Mouse (Mus musculus): ENCODE results near the gene Pkd1. TPM values are rescaled to one million over a fixed set of nuclear protein-coding genes. Genes with fewer than 3 reads are reported as not detected.

The Pkd1 gene
- polyA plus RNA-seq, 1 experiment from 2014 or later = 12.9 TPM

DNA sequence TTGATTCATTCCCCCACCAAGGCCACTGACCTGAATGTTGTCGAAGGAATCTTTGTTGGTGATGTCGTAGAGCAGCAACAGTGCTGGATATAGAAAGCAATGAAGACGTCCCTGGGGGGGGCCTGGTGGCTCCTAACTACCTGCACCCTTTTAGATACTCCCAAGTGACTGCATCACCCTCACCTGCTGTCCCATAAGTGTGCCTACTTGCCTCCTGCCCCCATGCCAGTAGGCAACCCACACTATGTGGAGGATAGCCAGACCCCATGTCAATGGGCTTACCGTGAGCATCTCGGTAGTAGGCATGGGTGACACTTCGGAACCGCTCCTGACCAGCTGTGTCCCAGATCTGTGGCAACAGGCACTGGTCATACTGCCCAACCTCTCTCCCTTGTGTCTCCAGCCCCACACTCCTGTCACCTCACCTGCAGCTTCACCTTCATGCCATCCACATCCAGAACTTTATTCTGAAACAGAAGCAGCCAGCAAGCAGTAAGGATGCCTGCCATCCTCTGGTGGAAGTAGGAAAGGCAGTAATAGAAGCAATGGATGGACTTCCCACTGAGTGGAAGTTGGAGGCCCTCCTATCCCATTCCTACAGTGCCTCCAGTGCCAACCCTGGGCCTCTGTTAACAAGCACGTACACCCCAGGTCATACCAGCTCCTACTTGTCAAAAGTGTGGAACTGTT, 19.1 kb upstream of the Pkd1 start:
- no peak for ATAC-seq
- Histone ChIP-seq H3K9me3 (replicated peaks; ENCODE audit: control insufficient read depth, low read length) (no peaks in the 10 kb centered on the region), H3K9ac (ENCODE audit: low read length) (peak overlapping the region; percentile 85), H3K4me2 (ENCODE audit: low read length) (peak overlapping the region; percentile 94), H3K27ac (ENCODE audit: low read depth, low read length) (no peak overlapping the region), H3K27me3 (replicated peaks; ENCODE audit: control insufficient read depth, insufficient read depth, low read length) (no peaks in the 10 kb centered on the region), H3K4me1 (ENCODE audit: control insufficient read depth, insufficient read depth, low read length) (peaks cover 30% of the 10 kb centered on the region), H3K36me3 (ENCODE audit: control insufficient read depth, insufficient read depth, low read length) (peaks cover 15% of the 10 kb centered on the region), H3K4me3 (ENCODE audit: low read depth, low read length) (no peak overlapping the region)
- DNase-seq (ENCODE audit: low spot score) = no peak
- 26% methylated on average over 8 of the region's 8 CpGs for WGBS

- 55% methylated on average over 3 of the region's 3 CpGs for WGBS
- Histone ChIP-seq H3K9ac (ENCODE audit: low read length) (no peak overlapping the region), H3K4me2 (ENCODE audit: low read length) (no peak overlapping the region)
Observed at GRCm38 (mm10) chr17:24531064-24531463, 18.6 kb upstream of the Pkd1 start.

DNA sequence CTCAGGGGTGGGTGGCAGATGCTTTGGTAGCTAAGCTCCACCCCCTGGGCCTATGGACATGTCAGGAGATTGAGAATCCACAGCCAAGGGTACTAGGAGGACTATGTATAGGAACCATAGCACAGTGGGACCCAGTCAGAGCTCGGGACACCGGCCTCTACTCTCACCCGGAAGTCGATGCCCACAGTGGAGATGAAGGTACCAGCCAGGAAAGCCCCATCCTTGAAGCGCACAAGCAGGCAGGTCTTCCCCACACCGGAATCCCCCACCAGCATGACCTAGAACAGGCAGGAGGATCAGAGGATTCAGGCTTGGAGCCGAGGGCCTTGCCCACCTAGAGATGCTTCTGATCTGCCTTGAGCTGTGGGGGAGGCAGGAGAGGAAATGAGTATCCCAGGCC, 17.6 kb upstream of the Pkd1 start:
- Histone ChIP-seq H3K27ac (ENCODE audit: low read depth, low read length) (no peak overlapping the region), H3K9ac (ENCODE audit: low read length) (peak overlapping the region; percentile 17; the same call in 1 of the 2 replicates), H3K4me2 (ENCODE audit: low read length) (no peak overlapping the region), H3K36me3 (ENCODE audit: control insufficient read depth, insufficient read depth, low read length) (peaks cover 15% of the 10 kb centered on the region), H3K4me1 (ENCODE audit: control insufficient read depth, insufficient read depth, low read length) (peaks cover 26% of the 10 kb centered on the region), H3K27me3 (replicated peaks; ENCODE audit: control insufficient read depth, insufficient read depth, low read length) (no peaks in the 10 kb centered on the region), H3K9me3 (replicated peaks; ENCODE audit: control insufficient read depth, low read length) (no peaks in the 10 kb centered on the region), H3K4me3 (ENCODE audit: low read depth, low read length) (no peak overlapping the region)
- no peak for DNase-seq (ENCODE audit: low spot score)
- WGBS = 83% methylated on average over 7 of the region's 7 CpGs
- ATAC-seq = no peak

More at GRCm38 (mm10) chr17:24531064-24531463, 18.6 kb upstream of the Pkd1 start:
- Histone ChIP-seq H3K9me3 (replicated peaks; ENCODE audit: control insufficient read depth, low read length) (no peaks in the 10 kb centered on the region), H3K4me1 (ENCODE audit: control insufficient read depth, insufficient read depth, low read length) (peaks cover 30% of the 10 kb centered on the region), H3K36me3 (ENCODE audit: control insufficient read depth, insufficient read depth, low read length) (peaks cover 15% of the 10 kb centered on the region), H3K27ac (ENCODE audit: low read depth, low read length) (no peak overlapping the region), H3K27me3 (replicated peaks; ENCODE audit: control insufficient read depth, insufficient read depth, low read length) (no peaks in the 10 kb centered on the region), H3K4me3 (ENCODE audit: low read depth, low read length) (no peak overlapping the region)
- DNase-seq (ENCODE audit: low spot score) (no peak), ATAC-seq (no peak)

DNA sequence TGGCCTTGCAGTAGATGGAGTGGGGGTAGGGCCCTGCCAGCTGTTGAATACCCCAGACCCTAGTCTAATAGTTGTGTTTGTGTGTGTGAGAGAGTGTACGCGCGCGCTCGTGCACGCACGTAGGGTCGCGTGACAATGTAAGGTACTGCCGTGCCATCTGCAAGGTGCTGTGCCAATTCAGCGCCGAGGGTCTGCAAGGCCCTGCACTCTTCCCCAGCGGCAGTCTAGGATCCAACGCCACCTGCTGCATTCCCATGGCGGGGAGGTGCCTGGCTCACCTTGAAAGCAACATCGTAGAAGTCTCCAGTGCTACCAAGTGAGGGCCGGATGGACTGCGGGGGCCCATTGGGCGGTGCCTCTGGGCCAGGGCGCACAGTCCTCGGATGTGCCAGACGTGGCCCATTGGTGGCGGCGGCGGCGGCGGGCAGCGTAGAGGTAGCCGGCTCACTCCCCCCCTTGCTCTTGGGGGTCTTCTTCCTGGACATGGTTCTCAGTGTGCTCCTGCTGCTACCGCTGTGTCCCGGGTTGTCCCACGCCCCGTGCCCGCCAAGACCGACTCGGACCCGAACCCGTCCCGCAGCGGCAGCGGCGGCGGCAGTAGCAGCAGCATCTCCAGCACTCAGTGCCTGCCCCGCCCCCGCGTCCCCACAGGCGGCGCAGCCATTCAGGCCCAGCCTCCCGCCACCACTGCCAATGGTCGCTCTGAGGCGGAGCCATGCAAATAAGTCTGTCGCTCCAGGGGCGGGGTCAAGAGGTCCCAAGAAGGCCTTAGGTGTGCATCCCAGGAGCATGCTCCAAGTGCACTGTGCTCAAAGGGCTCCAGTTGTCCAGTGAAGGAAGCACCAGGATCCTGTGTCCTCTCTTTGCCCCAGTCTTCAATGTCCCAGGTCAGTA, 16.3 kb upstream of the Pkd1 start:
- peaks cover 15% of the 10 kb centered on the region for H3K36me3 ChIP-seq (ENCODE audit: control insufficient read depth, insufficient read depth, low read length)
- WGBS = 6% methylated on average over 52 of the region's 53 CpGs
- peak overlapping the region; percentile 18 for H3K4me3 ChIP-seq (ENCODE audit: low read depth, low read length)
- ATAC-seq (peak; percentile 15; the same call in 1 of the 2 replicates), DNase-seq (ENCODE audit: low spot score) (peak; percentile 80)
- peak overlapping the region; percentile 50 for H3K4me2 ChIP-seq (ENCODE audit: low read length)
- no peak overlapping the region for H3K27ac ChIP-seq (ENCODE audit: low read depth, low read length)
- no peaks in the 10 kb centered on the region for H3K9me3 ChIP-seq (replicated peaks; ENCODE audit: control insufficient read depth, low read length)
- peak overlapping the region; percentile 47 for H3K9ac ChIP-seq (ENCODE audit: low read length)
- H3K4me1 ChIP-seq (ENCODE audit: control insufficient read depth, insufficient read depth, low read length) = peaks cover 34% of the 10 kb centered on the region
- H3K27me3 ChIP-seq (replicated peaks; ENCODE audit: control insufficient read depth, insufficient read depth, low read length) = no peaks in the 10 kb centered on the region

DNA sequence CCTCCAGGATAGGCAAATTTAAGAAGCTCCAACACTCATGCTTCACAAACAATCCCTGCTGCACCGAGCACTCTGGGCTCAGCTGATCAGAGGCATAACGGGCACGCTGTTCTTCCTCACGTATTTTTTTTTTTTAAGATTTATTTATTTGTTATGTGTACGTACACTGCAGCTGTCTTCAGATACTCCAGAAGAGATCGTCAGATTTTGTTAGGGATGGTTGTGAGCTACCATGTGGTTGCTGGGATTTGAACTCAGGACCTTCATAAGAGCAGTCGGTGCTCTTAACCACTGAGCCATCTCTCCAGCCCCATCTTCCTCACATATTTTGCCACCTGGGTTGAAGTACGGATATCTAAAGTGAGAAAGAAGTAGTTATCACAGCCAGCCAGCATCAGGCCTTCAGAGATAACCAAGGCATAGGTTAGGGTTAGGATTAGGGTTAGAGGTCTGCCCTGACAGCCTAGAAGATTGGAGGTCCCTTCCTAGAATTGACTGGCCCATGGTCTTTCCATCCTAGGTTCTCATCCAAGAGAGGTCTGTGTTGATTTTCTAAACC, 15.4 kb upstream of the Pkd1 start, which contains the start of gene Rab26:
Gene Rab26, minus strand, starts transcription at position 51 of the 559 bp plus-strand sequence.
- H3K4me1 ChIP-seq (ENCODE audit: control insufficient read depth, insufficient read depth, low read length) = peaks cover 29% of the 10 kb centered on the region
- H3K36me3 ChIP-seq (ENCODE audit: control insufficient read depth, insufficient read depth, low read length) = peaks cover 15% of the 10 kb centered on the region
- peak within 1 kb of the TSS; percentile 50 for H3K4me2 ChIP-seq (ENCODE audit: low read length)

GRCm38 (mm10) chr17:24535300-24535699, 14.3 kb upstream of the Pkd1 start:
- H3K27ac ChIP-seq (ENCODE audit: low read depth, low read length) = no peak overlapping the region
- no peak overlapping the region for H3K4me2 ChIP-seq (ENCODE audit: low read length)
- no peak for ATAC-seq
- no peak overlapping the region for H3K4me3 ChIP-seq (ENCODE audit: low read depth, low read length)
- WGBS = 53% methylated on average over 5 of the region's 5 CpGs
- peaks cover 7% of the 10 kb centered on the region; the same call in 1 of the 2 replicates for H3K36me3 ChIP-seq (ENCODE audit: control insufficient read depth, insufficient read depth, low read length)
- no peaks in the 10 kb centered on the region for H3K9me3 ChIP-seq (replicated peaks; ENCODE audit: control insufficient read depth, low read length)
- no peak overlapping the region for H3K9ac ChIP-seq (ENCODE audit: low read length)
- DNase-seq (ENCODE audit: low spot score) = no peak
- no peaks in the 10 kb centered on the region for H3K27me3 ChIP-seq (replicated peaks; ENCODE audit: control insufficient read depth, insufficient read depth, low read length)
- H3K4me1 ChIP-seq (ENCODE audit: control insufficient read depth, insufficient read depth, low read length) = peaks cover 19% of the 10 kb centered on the region

More for the DNA sequence above, 15.4 kb upstream of the Pkd1 start, which contains the start of gene Rab26:
- Histone ChIP-seq H3K9ac (ENCODE audit: low read length) (peak within 1 kb of the TSS; percentile 47), H3K27ac (ENCODE audit: low read depth, low read length) (no peak within 1 kb of the TSS), H3K9me3 (replicated peaks; ENCODE audit: control insufficient read depth, low read length) (no peaks in the 10 kb centered on the region), H3K27me3 (replicated peaks; ENCODE audit: control insufficient read depth, insufficient read depth, low read length) (no peaks in the 10 kb centered on the region), H3K4me3 (ENCODE audit: low read depth, low read length) (peak within 1 kb of the TSS; percentile 18)
- ATAC-seq (no peak), DNase-seq (ENCODE audit: low spot score) (no peak)
- WGBS = 85% methylated on average over 8 of the region's 8 CpGs

GRCm38 (mm10) chr17:24537536-24537935, 12.1 kb upstream of the Pkd1 start:
- H3K36me3 ChIP-seq (ENCODE audit: control insufficient read depth, insufficient read depth, low read length) = no peaks in the 10 kb centered on the region
- H3K9ac ChIP-seq (ENCODE audit: low read length) = peak overlapping the region; percentile 25; the same call in 1 of the 2 replicates
- no peaks in the 10 kb centered on the region for H3K9me3 ChIP-seq (replicated peaks; ENCODE audit: control insufficient read depth, low read length)
- H3K27ac ChIP-seq (ENCODE audit: low read depth, low read length) = peak overlapping the region; percentile 33; the same call in 1 of the 2 replicates
- H3K27me3 ChIP-seq (replicated peaks; ENCODE audit: control insufficient read depth, insufficient read depth, low read length) = no peaks in the 10 kb centered on the region
- H3K4me2 ChIP-seq (ENCODE audit: low read length) = no peak overlapping the region
- peaks cover 16% of the 10 kb centered on the region for H3K4me1 ChIP-seq (ENCODE audit: control insufficient read depth, insufficient read depth, low read length)
- no peak overlapping the region for H3K4me3 ChIP-seq (ENCODE audit: low read depth, low read length)
- ATAC-seq (no peak), DNase-seq (ENCODE audit: low spot score) (peak; percentile 76)
- 29% methylated on average over 3 of the region's 3 CpGs for WGBS

GRCm38 (mm10) chr17:24538950-24539349, 10.7 kb upstream of the Pkd1 start:
- H3K9me3 ChIP-seq (replicated peaks; ENCODE audit: control insufficient read depth, low read length) = no peaks in the 10 kb centered on the region
- WGBS = 67% methylated on average over 8 of the region's 8 CpGs
- no peaks in the 10 kb centered on the region for H3K27me3 ChIP-seq (replicated peaks; ENCODE audit: control insufficient read depth, insufficient read depth, low read length)
- peak; percentile 54 for ATAC-seq
- H3K4me1 ChIP-seq (ENCODE audit: control insufficient read depth, insufficient read depth, low read length) = peaks cover 8% of the 10 kb centered on the region
- no peak overlapping the region for H3K27ac ChIP-seq (ENCODE audit: low read depth, low read length)
- peak; percentile 61 for DNase-seq (ENCODE audit: low spot score)
- H3K9ac ChIP-seq (ENCODE audit: low read length) = no peak overlapping the region
- H3K4me2 ChIP-seq (ENCODE audit: low read length) = no peak overlapping the region
- H3K36me3 ChIP-seq (ENCODE audit: control insufficient read depth, insufficient read depth, low read length) = no peaks in the 10 kb centered on the region
- no peak overlapping the region for H3K4me3 ChIP-seq (ENCODE audit: low read depth, low read length)
